In genomic region chr17:87312924-87313870, GRCm38 (mm10) we compare ENCODE assay signal across 9 mouse cellular contexts. TPM values are rescaled to one million over a fixed set of nuclear protein-coding genes. Genes with fewer than 3 reads are reported as not detected.
DNase-seq lines count a peak whose midpoint lies in the region; ATAC-seq and TF ChIP-seq lines count a peak whose summit lies in the region.
"Had no signal": no experiment of that assay in that cellular context is flagged by ENCODE, and none has a peak within 500 bp of the region (broad histone marks: within the 10 kb centered on the region; RNA-seq: fewer than 3 reads in every experiment).

No protein-coding gene starts in this region.

- H3K36me3 ChIP-seq in intestine, postnatal 0 days (ENCODE audit: control insufficient read depth, insufficient read depth) = peaks cover 17% of the 10 kb centered on the region
- H3K36me3 ChIP-seq in lung, embryonic 16.5 days (ENCODE audit: control insufficient read depth, insufficient read depth, low read length) = no peaks in the 10 kb centered on the region
- H3K36me3 ChIP-seq: forebrain, embryonic 12.5 days had no signal

- H3K9me3 ChIP-seq in intestine, postnatal 0 days (ENCODE audit: control insufficient read depth) = no peaks in the 10 kb centered on the region
- H3K9me3 ChIP-seq in lung, embryonic 16.5 days (ENCODE audit: control insufficient read depth, low read length) = no peaks in the 10 kb centered on the region
- H3K9me3 ChIP-seq: forebrain, embryonic 12.5 days had no signal

- peaks cover 13% of the 10 kb centered on the region for H3K4me1 ChIP-seq in intestine, postnatal 0 days (replicated peaks; ENCODE audit: control insufficient read depth, insufficient read depth, low read length)
- H3K4me1 ChIP-seq in lung, embryonic 16.5 days (replicated peaks; ENCODE audit: control insufficient read depth, insufficient read depth, low read length) = peaks cover 10% of the 10 kb centered on the region

- peak; percentile 56 for DNase-seq in heart, adult 18-20 months
- DNase-seq in heart, adult 8-10 months (ENCODE audit: low spot score) = no peak
- peak; percentile 28 for DNase-seq in ZHBTc4 (ENCODE audit: low read depth, low spot score)
- DNase-seq in frontal cortex, postnatal 14 days (ENCODE audit: low spot score in 2 of 2) = no peak
- no peak for DNase-seq in left cerebral cortex, postnatal 10 days (ENCODE audit: extremely low spot score in 1 of 2, low spot score in 2 of 2)
- no peak for DNase-seq in urinary bladder, postnatal 14 days (ENCODE audit: low spot score)

- H3K4me3 ChIP-seq in intestine, postnatal 0 days (ENCODE audit: low read depth, low read length) = no peak overlapping the region
- H3K4me3 ChIP-seq in lung, embryonic 16.5 days (ENCODE audit: low read length) = no peak overlapping the region
- H3K4me3 ChIP-seq: forebrain, embryonic 12.5 days had no signal

- peak overlapping the region; percentile 91 for H3K27ac ChIP-seq in intestine, postnatal 0 days (ENCODE audit: low read depth, low read length)
- no peak overlapping the region for H3K27ac ChIP-seq in lung, embryonic 16.5 days (ENCODE audit: low read length)
- H3K27ac ChIP-seq: forebrain, embryonic 12.5 days had no signal

- peak; percentile 58 for ATAC-seq in intestine, postnatal 0 days
- ATAC-seq in lung, embryonic 16.5 days (ENCODE audit: low read depth) = no peak

- intact Hi-C loops in left cerebral cortex, postnatal 10 days (cut with DNase I) = loop anchor here (10.0 kb wide), 1 partner anchor 352 kb away; no protein-coding TSS in a partner anchor

- H3K27me3 ChIP-seq in intestine, postnatal 0 days (replicated peaks; ENCODE audit: control insufficient read depth, insufficient read depth, low read length) = no peaks in the 10 kb centered on the region
- H3K27me3 ChIP-seq in lung, embryonic 16.5 days (ENCODE audit: control insufficient read depth, insufficient read depth, low read depth, low read length) = no peaks in the 10 kb centered on the region
- H3K27me3 ChIP-seq: forebrain, embryonic 12.5 days had no signal

- H3K4me2 ChIP-seq in intestine, postnatal 0 days (replicated peaks; ENCODE audit: low read depth) = peak overlapping the region; percentile 37
- peak overlapping the region; percentile 14; the same call in 1 of the 2 replicates for H3K4me2 ChIP-seq in lung, embryonic 16.5 days (ENCODE audit: low read depth, low read length)
- H3K4me2 ChIP-seq: forebrain, embryonic 12.5 days had no signal

- 0 out of 2 replicates have a peak, but pooled peaks have one; percentile 1 for TF ChIP-seq CTCF in intestine, postnatal 0 days (IDR thresholded peaks at IDR 0.05; ENCODE audit: low read depth)

- H3K9ac ChIP-seq in intestine, postnatal 0 days (ENCODE audit: low read depth, low read length) = 0 out of 2 replicates have a peak overlapping the region, but pooled peaks have one; percentile 31
- 0 out of 2 replicates have a peak overlapping the region, but pooled peaks have one; percentile 5 for H3K9ac ChIP-seq in lung, embryonic 16.5 days (ENCODE audit: low read length)
- H3K9ac ChIP-seq: forebrain, embryonic 12.5 days had no signal

- WGBS in intestine, postnatal 0 days = 27% methylated on average over 18 of the region's 18 CpGs
- 31% methylated on average over 18 of the region's 18 CpGs for WGBS in lung, embryonic 16.5 days

RNA-seq across cellular contexts. Expression of gene Ttc7, which starts 30.5 kb away (rescaled TPM):
- 10 to 100 TPM; 26.2 to 32.1 TPM for total RNA-seq in heart, adult 18-20 months (2021)
- total RNA-seq in heart, adult 8-10 months (2022) = 10 to 100 TPM; 19.2 to 31.4 (median 26.0) TPM
- 61.7 and 69.2 TPM in 2 replicates for polyA plus RNA-seq in intestine, postnatal 0 days (2015; fragmentation: Nextera tagmentation; extraction: Ambion mirVana)
- 6.1 and 6.4 TPM in 2 replicates for polyA plus RNA-seq in lung, embryonic 16.5 days (2015; fragmentation: Nextera tagmentation; extraction: Ambion mirVana)
- total RNA-seq in left cerebral cortex, postnatal 10 days (2021) = 10 to 100 TPM in 1 of 2 experiments, 1 to 10 TPM in 1; 6.7 to 10.8 TPM

RNA-seq across cellular contexts. Expression of gene Mcfd2, which starts 47.5 kb away (rescaled TPM):
- 10 to 100 TPM; 55.6 to 60.2 TPM for total RNA-seq in heart, adult 18-20 months (2021)
- total RNA-seq in heart, adult 8-10 months (2022) = 10 to 100 TPM; 56.1 to 70.7 (median 59.8) TPM
- 220 and 231 TPM in 2 replicates for polyA plus RNA-seq in intestine, postnatal 0 days (2015; fragmentation: Nextera tagmentation; extraction: Ambion mirVana)
- 113 and 118 TPM in 2 replicates for polyA plus RNA-seq in lung, embryonic 16.5 days (2015; fragmentation: Nextera tagmentation; extraction: Ambion mirVana)
- total RNA-seq in left cerebral cortex, postnatal 10 days (2021) = 10 to 100 TPM; 31.6 to 33.5 TPM

Comparison
In these comparisons a context has a peak if more than half of its experiments do, and no peak if none do; other contexts are left out.
1. DNase-seq: peak in heart, adult 18-20 months (2 of 2) and ZHBTc4 (single experiment); none in heart, adult 8-10 months (single experiment), frontal cortex, postnatal 14 days (0 of 2), left cerebral cortex, postnatal 10 days (0 of 2) and urinary bladder, postnatal 14 days (single experiment).